Mouse (Mus musculus): ENCODE results near the gene Lfng.

DNA sequence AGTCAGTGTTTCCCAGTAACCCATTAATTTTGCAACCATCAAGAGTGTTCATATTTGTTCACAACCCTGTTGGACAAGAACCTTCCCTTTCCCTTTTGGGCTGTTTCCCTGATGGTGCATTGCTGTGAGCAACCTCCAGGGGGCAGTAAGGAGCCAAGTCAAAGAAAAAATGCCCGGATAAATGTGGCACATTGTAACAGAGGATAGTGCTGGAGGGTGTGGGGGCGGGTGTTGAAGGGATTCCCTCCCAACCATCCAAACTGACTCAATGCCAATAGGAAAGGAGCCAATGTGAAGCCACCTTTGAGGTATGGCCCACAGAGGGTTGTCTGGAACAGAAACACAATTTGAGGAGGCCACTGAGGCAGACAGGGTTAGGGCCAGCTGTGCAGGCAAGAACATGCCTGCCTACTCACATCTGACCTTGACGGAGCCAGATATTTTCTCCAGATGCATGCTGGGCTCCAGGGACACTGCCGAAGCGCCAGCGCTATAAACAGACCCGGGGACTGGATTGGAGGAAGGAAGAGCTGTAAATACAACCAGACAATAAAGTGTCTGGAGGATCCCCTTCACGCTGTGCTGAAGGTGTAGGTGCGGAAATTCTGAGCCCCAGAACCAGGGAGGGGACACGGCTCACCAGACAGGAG, 38.7 kb upstream of the Lfng start:
- TF ChIP-seq USF2 (conservative IDR thresholded peaks at IDR 0.05; ENCODE audit: low read depth, low read length) (no peak), CTCF (conservative IDR thresholded peaks at IDR 0.05 in 1 of 2, IDR thresholded peaks at IDR 0.05 in 1 of 2; ENCODE audit: low read depth in 2 of 2, low read length in 2 of 2) (peak; percentile 87 to 96), MAX (IDR thresholded peaks at IDR 0.05; ENCODE audit: low read length) (no peak), POLR2A (IDR thresholded peaks at IDR 0.05; ENCODE audit: low read depth, low read length) (no peak), SIN3A (IDR thresholded peaks at IDR 0.05; ENCODE audit: low read length) (no peak), MYC (IDR thresholded peaks at IDR 0.05; ENCODE audit: low read depth, low read length) (no peak), E2F4 (IDR thresholded peaks at IDR 0.05; ENCODE audit: insufficient replicate concordance, low read depth, low read length) (no peak), TCF12 (IDR thresholded peaks at IDR 0.05; ENCODE audit: low read depth, low read length) (no peak), GABPA (IDR thresholded peaks at IDR 0.05; ENCODE audit: insufficient replicate concordance, low read depth, low read length) (no peak), MAFK (IDR thresholded peaks at IDR 0.05; ENCODE audit: insufficient replicate concordance, low read length) (no peak)

All from CH12.LX (cell line).